Comparison of ENCODE assay signal across 8 mouse cellular contexts in the genomic region with DNA sequence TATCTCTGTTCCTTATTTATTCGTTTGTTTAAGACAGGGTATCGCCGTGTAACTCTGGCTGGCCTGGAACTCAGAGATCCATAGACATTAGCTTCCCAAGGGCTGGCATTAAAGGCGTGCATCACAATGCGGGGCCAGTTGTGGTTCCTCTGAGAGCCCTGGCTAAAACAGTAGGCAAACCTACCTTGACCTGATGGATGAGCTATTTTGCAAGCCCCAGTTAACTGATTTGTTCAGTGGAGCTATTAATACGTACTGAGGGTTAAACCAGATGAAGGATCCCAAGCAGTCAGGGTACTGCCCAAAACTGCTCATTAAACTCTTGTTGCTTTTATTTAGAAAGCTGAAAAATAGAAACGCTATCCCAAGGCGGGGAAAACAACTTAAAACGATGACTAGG. TPM values are rescaled to one million over a fixed set of nuclear protein-coding genes. Genes with fewer than 3 reads are reported as not detected.
A peak's percentile ranks its signal among the peaks of the same experiment; 100 is the strongest.
DNase-seq lines count a peak whose midpoint lies in the region; ATAC-seq and TF ChIP-seq lines count a peak whose summit lies in the region.

No protein-coding gene starts in this region.

- H3K9me3 ChIP-seq in heart, embryonic 16.5 days (replicated peaks; ENCODE audit: control insufficient read depth, low read length) = no peaks in the 10 kb centered on the region
- H3K9me3 ChIP-seq in midbrain, embryonic 11.5 days (ENCODE audit: control insufficient read depth, low read length) = no peaks in the 10 kb centered on the region

- no peaks in the 10 kb centered on the region for H3K27me3 ChIP-seq in heart, embryonic 16.5 days (ENCODE audit: control insufficient read depth, insufficient read depth, low read length)
- no peaks in the 10 kb centered on the region for H3K27me3 ChIP-seq in Patski
- no peaks in the 10 kb centered on the region for H3K27me3 ChIP-seq in midbrain, embryonic 11.5 days (ENCODE audit: control insufficient read depth, insufficient read depth, low read length)

- no peak for DNase-seq in heart, postnatal 10 days
- DNase-seq in Patski (ENCODE audit: low read depth, low spot score) = no peak
- no peak for DNase-seq in midbrain, embryonic 11.5 days (ENCODE audit: low spot score, missing footprints)
- no peak for DNase-seq in layer of hippocampus, adult 9-10 months (ENCODE audit: low spot score)
- DNase-seq in layer of hippocampus, adult 11-12 months (ENCODE audit: low spot score) = no peak

- intact Hi-C loops in heart, postnatal 10 days (cut with DNase I) = no loop called here

- H3K36me3 ChIP-seq in heart, embryonic 16.5 days (ENCODE audit: control insufficient read depth, insufficient read depth) = 0 out of 2 replicates have a peak, but pooled peaks cover 5% of the 10 kb centered on the region
- no peaks in the 10 kb centered on the region for H3K36me3 ChIP-seq in midbrain, embryonic 11.5 days (ENCODE audit: control insufficient read depth, insufficient read depth, low read length)

- peak overlapping the region; percentile 90 for H3K27ac ChIP-seq in heart, embryonic 16.5 days (ENCODE audit: low read length)
- H3K27ac ChIP-seq in midbrain, embryonic 11.5 days (ENCODE audit: low read depth, low read length) = peak overlapping the region; percentile 31

- WGBS in heart, embryonic 16.5 days = 33% methylated on average over 9 of the region's 9 CpGs
- 36% methylated on average over 9 of the region's 9 CpGs for WGBS in midbrain, embryonic 11.5 days

- POLR2A ChIA-PET in Patski (lab: Charles Lee) = no interaction called here

- peak overlapping the region; percentile 83 for H3K9ac ChIP-seq in heart, embryonic 16.5 days (ENCODE audit: low read length)
- peak overlapping the region; percentile 60 for H3K9ac ChIP-seq in midbrain, embryonic 11.5 days (ENCODE audit: low read length)

- peak overlapping the region; percentile 87 for H3K4me2 ChIP-seq in heart, embryonic 16.5 days (ENCODE audit: low read depth, low read length)
- H3K4me2 ChIP-seq in midbrain, embryonic 11.5 days = peak overlapping the region; percentile 63

- in situ Hi-C loops in Patski (cut with MboI; ENCODE audit: low pct_unique_long_range_greater_than_20kb) = no loop called here

- H3K4me3 ChIP-seq in heart, embryonic 16.5 days (ENCODE audit: low read length) = peak overlapping the region; percentile 99
- H3K4me3 ChIP-seq in midbrain, embryonic 11.5 days (ENCODE audit: low read depth, low read length) = peak overlapping the region; percentile 99

- peaks cover 10% of the 10 kb centered on the region for H3K4me1 ChIP-seq in heart, embryonic 16.5 days (ENCODE audit: control insufficient read depth, insufficient read depth, low read length)
- peaks cover 12% of the 10 kb centered on the region for H3K4me1 ChIP-seq in midbrain, embryonic 11.5 days (ENCODE audit: control insufficient read depth, insufficient read depth, low read length)

- CTCF ChIA-PET in Patski (lab: Charles Lee) = interaction anchor here (1.0 to 1.4 kb wide), 4 partner anchors 10 to 72 kb away, joined by 3 to 5 read pairs (median 4); no protein-coding TSS in a partner anchor

- TF ChIP-seq CTCF in Patski (IDR thresholded peaks at IDR 0.05) = no peak

- ATAC-seq in heart, embryonic 16.5 days (replicated peaks; ENCODE audit: extremely low read depth, insufficient read depth, low FRiP score) = 0 out of 2 replicates have a peak, but pooled peaks have one; percentile 1
- ATAC-seq in Patski = peak; percentile 7
- ATAC-seq in granulocyte monocyte progenitor cell, adult 5-6 weeks (replicated peaks; ENCODE audit: poor library complexity, severe bottlenecking) = 0 out of 2 replicates have a peak, but pooled peaks have one; percentile 1
- 0 out of 2 replicates have a peak, but pooled peaks have one; percentile 6 for ATAC-seq in midbrain, embryonic 11.5 days (ENCODE audit: low FRiP score)
- ATAC-seq in megakaryocyte progenitor cell, adult 5-6 weeks (replicated peaks; ENCODE audit: poor library complexity) = no peak

RNA-seq across cellular contexts. Expression of a gene that starts 0.6 kb away (rescaled TPM):
- 164 and 182 TPM in 2 replicates for polyA plus RNA-seq in heart, embryonic 16.5 days (2015; fragmentation: Nextera tagmentation; extraction: Ambion mirVana)
- 100 to 1,000 TPM; 144 to 158 TPM for total RNA-seq in heart, postnatal 10 days (2021)
- polyA plus RNA-seq in Patski (2021) = 146 TPM
- 79.8 and 111 TPM in 2 replicates for total RNA-seq in granulocyte monocyte progenitor cell, adult 5-6 weeks (2014; fragmentation: Nextera tagmentation)
- total RNA-seq in granulocyte monocyte progenitor cell, adult 5-6 weeks (2017) = 88.5 and 108 TPM in 2 replicates
- polyA plus RNA-seq in midbrain, embryonic 11.5 days (2014; fragmentation: Nextera tagmentation; extraction: Ambion mirVana) = 245 and 255 TPM in 2 replicates
- total RNA-seq in megakaryocyte progenitor cell, adult 5-6 weeks (2015) = 81.2 and 88.9 TPM in 2 replicates
- total RNA-seq in megakaryocyte progenitor cell, adult 5-6 weeks (2017) = 98.0 and 113 TPM in 2 replicates

RNA-seq across cellular contexts. Expression of a gene that starts 15.8 kb away (rescaled TPM):
- 20.9 and 22.8 TPM in 2 replicates for polyA plus RNA-seq in heart, embryonic 16.5 days (2015; fragmentation: Nextera tagmentation; extraction: Ambion mirVana)
- 10 to 100 TPM; 25.9 to 26.6 TPM for total RNA-seq in heart, postnatal 10 days (2021)
- 30.6 TPM for polyA plus RNA-seq in Patski (2021)
- total RNA-seq in granulocyte monocyte progenitor cell, adult 5-6 weeks (2014; fragmentation: Nextera tagmentation) = 14.7 and 19.2 TPM in 2 replicates
- total RNA-seq in granulocyte monocyte progenitor cell, adult 5-6 weeks (2017) = 20.3 and 24.8 TPM in 2 replicates
- polyA plus RNA-seq in midbrain, embryonic 11.5 days (2014; fragmentation: Nextera tagmentation; extraction: Ambion mirVana) = 24.5 and 27.9 TPM in 2 replicates
- 19.0 and 19.7 TPM in 2 replicates for total RNA-seq in megakaryocyte progenitor cell, adult 5-6 weeks (2015)
- total RNA-seq in megakaryocyte progenitor cell, adult 5-6 weeks (2017) = 19.9 and 22.7 TPM in 2 replicates

RNA-seq across cellular contexts. Expression of a gene that starts 31.2 kb away (rescaled TPM):
- polyA plus RNA-seq in heart, embryonic 16.5 days (2015; fragmentation: Nextera tagmentation; extraction: Ambion mirVana) = 95.5 and 110 TPM in 2 replicates
- 10 to 100 TPM; 45.1 to 52.5 TPM for total RNA-seq in heart, postnatal 10 days (2021)
- polyA plus RNA-seq in Patski (2021) = 112 TPM
- total RNA-seq in granulocyte monocyte progenitor cell, adult 5-6 weeks (2014; fragmentation: Nextera tagmentation) = 67.1 and 84.1 TPM in 2 replicates
- total RNA-seq in granulocyte monocyte progenitor cell, adult 5-6 weeks (2017) = 169 and 176 TPM in 2 replicates
- polyA plus RNA-seq in midbrain, embryonic 11.5 days (2014; fragmentation: Nextera tagmentation; extraction: Ambion mirVana) = 323 and 335 TPM in 2 replicates
- total RNA-seq in megakaryocyte progenitor cell, adult 5-6 weeks (2015) = 94.9 and 95.4 TPM in 2 replicates
- 139 and 176 TPM in 2 replicates for total RNA-seq in megakaryocyte progenitor cell, adult 5-6 weeks (2017)

RNA-seq across cellular contexts. Expression of a gene that starts 35.5 kb away (rescaled TPM):
- polyA plus RNA-seq in heart, embryonic 16.5 days (2015; fragmentation: Nextera tagmentation; extraction: Ambion mirVana) = 26.0 and 27.1 TPM in 2 replicates
- total RNA-seq in heart, postnatal 10 days (2021) = 10 to 100 TPM; 36.0 to 52.5 TPM
- polyA plus RNA-seq in Patski (2021) = 43.0 TPM
- total RNA-seq in granulocyte monocyte progenitor cell, adult 5-6 weeks (2014; fragmentation: Nextera tagmentation) = 5.0 and 9.0 TPM in 2 replicates
- 6.5 and 6.6 TPM in 2 replicates for total RNA-seq in granulocyte monocyte progenitor cell, adult 5-6 weeks (2017)
- 4.9 and 6.3 TPM in 2 replicates for polyA plus RNA-seq in midbrain, embryonic 11.5 days (2014; fragmentation: Nextera tagmentation; extraction: Ambion mirVana)
- 1.2 and 1.3 TPM in 2 replicates for total RNA-seq in megakaryocyte progenitor cell, adult 5-6 weeks (2015)
- 3.7 and 4.4 TPM in 2 replicates for total RNA-seq in megakaryocyte progenitor cell, adult 5-6 weeks (2017)
